Mouse (Mus musculus) granulocyte monocyte progenitor cell, adult 5-6 weeks (primary cell): ENCODE measurements around the gene Sec14l4. TPM values are rescaled to one million over a fixed set of nuclear protein-coding genes. Genes with fewer than 3 reads are reported as not detected.

ENCODE experiments used
- ATAC-seq: replicated peaks from 2 replicates; pipeline ENCODE4 v1.8.0; 2016; ENCODE audit warnings: mild to moderate bottlenecking, moderate TSS enrichment, inconsistent platforms; ENCODE audit not compliant: poor library complexity, severe bottlenecking
- total RNA-seq, 2 experiments: library from RNA; stranded (forward) in 1 of 2; stranded (reverse) in 1 of 2; fragments of 200-712, 200-1000 nt in 1 of 2; fragments of >200 nt in 1 of 2; fragmentation: Nextera tagmentation in 1 of 2; gene quantifications; 2 replicates each; pipeline ENCODE4 v1.2.3; 2014 to 2017

Gene Sec14l4
- total RNA-seq, 2 experiments from 2014 or later = not detected

DNA sequence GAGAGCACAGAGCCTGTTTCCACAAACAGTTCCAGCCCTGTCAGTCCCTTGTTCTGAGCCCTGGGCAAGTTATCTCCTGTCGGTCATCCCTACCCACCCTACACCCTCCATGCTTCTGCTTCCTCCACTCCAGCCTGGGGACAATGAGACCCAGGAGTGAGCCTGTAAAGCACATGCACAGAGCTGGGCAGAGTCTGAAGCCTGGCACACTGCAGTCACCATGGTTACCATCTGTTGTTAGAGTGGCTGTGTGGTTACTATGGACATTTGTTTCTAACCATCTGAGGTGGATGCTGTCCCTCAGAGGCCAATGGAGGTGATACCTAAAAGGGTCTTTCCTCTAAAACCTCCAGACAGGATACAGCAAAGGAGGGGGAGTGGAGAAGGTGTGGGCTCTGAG, 38.4 kb downstream of the Sec14l4 start:
- no peak for ATAC-seq

DNA sequence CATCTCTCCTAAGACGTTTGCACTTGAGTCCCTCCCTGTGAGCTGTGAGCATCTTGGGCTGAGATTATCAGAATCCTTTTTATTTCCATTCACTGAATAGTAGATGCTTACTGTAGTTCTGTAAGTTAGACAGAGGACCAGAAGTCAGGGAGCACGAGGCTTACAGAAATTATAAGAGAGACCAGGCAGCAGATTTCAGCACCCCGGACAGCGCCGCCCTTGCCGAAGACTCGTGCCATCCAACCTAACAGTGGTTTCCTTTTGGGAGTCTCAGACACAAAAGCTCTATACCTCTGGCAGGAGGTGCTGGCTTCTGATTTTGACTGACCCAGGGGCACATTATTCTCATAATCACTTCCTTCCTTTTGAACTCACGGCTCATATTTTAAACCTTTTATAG, 45.4 kb downstream of the Sec14l4 start:
- ATAC-seq = peak; percentile 58; the same call in 1 of the 2 replicates

DNA sequence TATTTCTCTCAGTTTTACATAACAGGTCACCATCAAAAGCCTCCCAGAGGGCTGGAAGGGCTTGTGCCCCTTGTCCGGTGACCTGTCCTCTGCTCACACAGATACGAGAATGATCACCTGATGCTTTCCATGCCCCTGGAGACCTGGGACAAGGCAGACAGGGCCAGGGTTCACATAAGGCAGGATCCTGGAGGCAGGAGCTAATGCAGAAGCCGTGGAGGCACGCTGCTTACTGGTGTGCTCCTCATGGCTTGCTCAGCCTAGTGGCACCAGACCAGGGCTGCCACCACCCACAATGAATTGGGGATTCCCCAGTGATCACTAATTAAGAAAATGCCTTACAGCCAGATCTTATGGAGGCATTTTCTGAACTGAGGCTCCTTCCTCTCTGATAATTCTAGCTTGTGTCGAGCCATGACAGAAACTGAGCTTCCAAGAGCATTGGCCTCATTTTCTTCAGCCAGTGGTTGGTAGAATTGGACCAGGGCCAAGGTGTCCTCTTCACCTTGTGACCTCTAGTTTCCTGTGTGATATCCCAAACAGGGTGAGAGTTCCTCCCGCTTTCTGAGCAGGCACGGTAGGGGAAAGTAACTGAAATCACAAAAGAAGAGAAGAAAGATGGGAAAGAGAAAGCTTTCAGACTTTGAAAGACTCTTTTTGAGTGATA, 47.1 kb downstream of the Sec14l4 start:
- ATAC-seq = no peak

DNA sequence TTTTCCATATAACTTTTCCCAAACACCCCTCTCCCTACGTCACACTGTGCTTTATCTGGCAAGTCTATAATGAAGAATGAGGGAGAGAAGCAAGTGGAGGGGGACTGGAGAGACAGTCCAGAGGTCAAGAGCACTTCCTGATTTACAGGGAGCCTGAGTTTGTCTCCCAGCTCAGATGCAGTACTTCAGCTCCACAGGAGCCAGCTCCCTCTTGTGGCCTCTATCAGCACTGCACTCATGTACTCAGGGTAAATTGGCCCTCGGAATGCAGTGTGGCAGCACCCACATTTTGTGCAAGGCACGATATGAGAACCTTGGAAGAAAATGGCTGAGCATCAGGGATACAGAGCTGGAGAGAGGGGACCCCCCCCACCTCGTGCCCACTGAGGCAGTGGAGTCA, 49.0 kb downstream of the Sec14l4 start:
- peak; percentile 90 for ATAC-seq

DNA sequence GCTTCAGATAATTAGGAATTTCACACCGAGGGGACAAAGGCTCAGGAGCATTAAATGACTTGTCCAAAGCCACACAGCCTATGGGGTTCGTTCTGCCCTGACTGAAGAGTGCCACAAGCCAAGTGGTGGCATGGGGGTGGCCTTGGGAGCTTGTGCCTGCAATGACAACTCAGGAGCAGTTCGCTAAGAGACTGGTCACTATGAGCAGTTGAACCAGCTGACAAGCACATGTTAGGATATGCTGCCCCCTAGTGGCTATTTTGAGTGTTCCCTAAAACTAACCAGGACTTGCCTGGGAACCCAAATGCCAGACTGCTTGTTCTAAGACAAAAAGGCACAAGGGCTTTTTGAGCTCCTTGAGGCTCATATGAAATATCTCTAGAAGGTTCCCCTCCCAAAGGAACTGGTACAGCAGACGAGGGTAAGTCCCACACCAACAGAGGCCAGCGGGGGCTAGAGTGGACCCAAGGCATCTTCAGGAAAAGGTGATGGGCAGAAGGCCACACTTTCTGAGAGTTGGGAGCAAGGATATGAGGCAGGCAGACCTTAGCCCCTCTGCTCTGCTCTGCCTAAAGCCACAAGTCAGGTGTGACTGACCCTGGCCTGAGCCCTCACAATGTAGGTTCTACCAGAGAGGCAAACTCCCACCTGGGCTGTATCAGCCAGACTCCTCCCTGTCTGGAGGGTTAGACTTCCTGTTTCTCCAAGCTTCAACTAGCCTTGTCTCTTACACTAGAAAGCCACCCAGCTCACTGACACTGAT, 52.2 kb downstream of the Sec14l4 start:
- peak; percentile 63; the same call in 1 of the 2 replicates for ATAC-seq

DNA sequence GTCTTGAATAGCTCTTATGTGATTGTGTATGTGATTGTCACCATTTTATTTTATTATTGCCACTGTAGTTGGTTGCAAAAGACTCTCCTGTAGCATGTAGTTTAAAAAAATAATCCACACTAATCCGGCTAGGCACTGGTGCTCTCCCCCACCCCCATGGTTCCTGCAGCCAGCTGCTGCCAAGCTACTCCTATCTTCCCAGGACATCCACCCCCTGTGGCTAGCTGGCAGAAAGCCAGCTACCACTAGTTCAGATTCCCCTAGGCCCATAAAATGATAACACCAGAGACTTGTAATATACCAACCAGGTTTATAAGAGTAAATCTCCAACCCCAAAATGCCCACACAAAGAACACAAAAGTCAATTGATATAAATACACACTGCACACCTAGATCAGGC, 55.0 kb downstream of the Sec14l4 start:
- ATAC-seq = no peak

DNA sequence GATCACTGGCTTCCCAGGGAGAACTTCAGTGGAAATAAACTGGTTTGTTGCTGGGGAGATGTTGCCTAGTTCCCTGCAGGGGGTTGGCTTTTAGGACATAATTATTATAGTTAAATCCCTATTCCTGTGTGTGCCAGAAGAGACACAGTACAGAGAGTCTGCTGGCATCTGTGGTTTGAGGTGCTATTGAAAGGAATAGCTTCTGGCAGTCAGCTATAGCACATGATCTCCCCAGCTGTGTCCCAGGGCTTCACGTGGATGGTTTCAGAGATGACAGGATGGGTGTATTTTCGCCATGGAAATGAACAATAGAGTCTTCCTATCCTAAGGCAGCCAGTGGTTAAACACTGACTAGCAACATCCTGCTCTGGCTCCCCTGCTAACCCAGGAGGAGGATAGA, 56.0 kb downstream of the Sec14l4 start:
- ATAC-seq = no peak

- ATAC-seq = no peak
Observed at GRCm38 (mm10) chr11:4093459-4094377, 62.5 kb downstream of the Sec14l4 start.

GRCm38 (mm10) chr11:4094378-4095170, 63.3 kb downstream of the Sec14l4 start:
- peak; percentile 33 for ATAC-seq

GRCm38 (mm10) chr11:4095171-4096053, 64.2 kb downstream of the Sec14l4 start, which contains the start of gene Mtfp1:
Gene Mtfp1 (minus strand): TSS chr11:4095445.
- peak; percentile 21 for ATAC-seq

DNA sequence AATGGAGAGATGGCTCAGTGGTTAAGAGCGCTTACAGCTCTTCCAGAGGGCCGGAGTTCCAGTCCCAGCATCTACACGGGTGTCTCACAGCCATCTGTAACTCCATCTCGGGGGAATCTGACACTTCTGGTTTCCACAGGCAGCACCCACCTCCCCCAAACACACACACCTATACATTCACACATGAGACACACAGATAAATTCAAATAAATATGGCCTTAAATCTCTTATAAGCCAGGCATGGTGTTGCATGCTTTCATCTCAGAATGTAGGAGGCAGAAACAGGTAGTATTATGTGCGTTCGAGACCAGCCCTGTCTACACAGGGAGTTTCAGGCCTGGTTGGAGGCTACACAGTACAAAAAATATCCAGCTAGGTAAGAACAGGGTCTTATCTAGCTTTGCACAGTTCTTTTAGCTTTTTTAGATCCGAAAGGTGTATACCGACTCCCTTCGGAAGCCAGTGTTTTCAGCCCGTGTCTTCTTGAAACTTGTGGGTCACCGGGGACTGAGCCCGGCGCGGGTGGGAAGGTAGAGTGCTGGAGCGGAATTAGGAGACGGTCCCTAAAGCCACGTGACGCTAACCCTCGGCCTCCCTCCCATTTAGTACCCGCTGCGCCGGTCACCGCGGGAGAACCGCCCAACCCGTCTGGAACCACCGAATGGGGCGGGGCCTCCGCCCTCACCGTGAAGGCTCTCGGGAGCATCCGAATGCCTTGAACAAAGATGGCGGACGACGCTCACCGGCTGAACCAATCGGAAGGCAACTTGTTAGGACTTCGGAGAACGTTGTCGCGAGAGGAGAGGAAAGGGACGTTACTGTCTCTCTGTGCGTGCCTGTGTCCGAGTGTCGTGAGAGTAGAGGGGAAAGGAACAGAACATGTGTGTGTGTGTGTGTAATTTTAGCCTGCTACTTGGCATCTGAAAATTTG, 65.1 kb downstream of the Sec14l4 start:
- peak; percentile 90 for ATAC-seq

GRCm38 (mm10) chr11:4097091-4097621, 65.9 kb downstream of the Sec14l4 start:
- ATAC-seq = no peak

Other genes starting within 250 kb of the Sec14l4 start
- gene Osbp2, start 167.6 kb upstream of the Sec14l4 start, total RNA-seq (2014; fragmentation: Nextera tagmentation) = 0.19 TPM in 1 of 2 replicates, not detected in the other
- gene Osbp2, start 167.6 kb upstream of the Sec14l4 start, total RNA-seq (2017) = not detected in 2 replicates
- gene 4921536K21Rik, start 136.4 kb upstream of the Sec14l4 start, total RNA-seq (2014; fragmentation: Nextera tagmentation) = not detected in 2 replicates
- not detected in 2 replicates for gene 4921536K21Rik, start 136.4 kb upstream of the Sec14l4 start, total RNA-seq (2017)
- gene Dusp18, start 136.2 kb upstream of the Sec14l4 start, total RNA-seq (2014; fragmentation: Nextera tagmentation) = 0.39 and 1.7 TPM in 2 replicates
- 0.60 and 0.67 TPM in 2 replicates for gene Dusp18, start 136.2 kb upstream of the Sec14l4 start, total RNA-seq (2017)
- 1.2 and 2.1 TPM in 2 replicates for gene Slc35e4, start 116.8 kb upstream of the Sec14l4 start, total RNA-seq (2014; fragmentation: Nextera tagmentation)
- gene Slc35e4, start 116.8 kb upstream of the Sec14l4 start, total RNA-seq (2017) = 2.4 and 2.8 TPM in 2 replicates
- gene Tcn2, start 99.3 kb upstream of the Sec14l4 start, total RNA-seq (2014; fragmentation: Nextera tagmentation) = 69.5 and 77.3 TPM in 2 replicates
- gene Tcn2, start 99.3 kb upstream of the Sec14l4 start, total RNA-seq (2017) = 46.0 and 51.7 TPM in 2 replicates
- 69.2 and 87.0 TPM in 2 replicates for gene Pes1, start 67.5 kb upstream of the Sec14l4 start, total RNA-seq (2014; fragmentation: Nextera tagmentation)
- gene Pes1, start 67.5 kb upstream of the Sec14l4 start, total RNA-seq (2017) = 124 and 182 TPM in 2 replicates
- not detected in 2 replicates for gene 4930556J24Rik, start 54.7 kb upstream of the Sec14l4 start, total RNA-seq (2014; fragmentation: Nextera tagmentation)
- gene 4930556J24Rik, start 54.7 kb upstream of the Sec14l4 start, total RNA-seq (2017) = not detected in 2 replicates
- 0.21 and 1.3 TPM in 2 replicates for gene Gal3st1, start 47.8 kb upstream of the Sec14l4 start, total RNA-seq (2014; fragmentation: Nextera tagmentation)
- gene Gal3st1, start 47.8 kb upstream of the Sec14l4 start, total RNA-seq (2017) = 0.62 and 1.0 TPM in 2 replicates
- not detected in 2 replicates for gene Sec14l3, start 33.4 kb downstream of the Sec14l4 start, total RNA-seq (2014; fragmentation: Nextera tagmentation)
- not detected in 2 replicates for gene Sec14l3, start 33.4 kb downstream of the Sec14l4 start, total RNA-seq (2017)
- gene Mtfp1, start 64.0 kb downstream of the Sec14l4 start, total RNA-seq (2014; fragmentation: Nextera tagmentation) = 9.9 and 11.1 TPM in 2 replicates
- gene Mtfp1, start 64.0 kb downstream of the Sec14l4 start, total RNA-seq (2017) = 8.7 and 13.3 TPM in 2 replicates
- not detected in 2 replicates for gene Sec14l2, start 92.0 kb downstream of the Sec14l4 start, total RNA-seq (2014; fragmentation: Nextera tagmentation)
- not detected in 2 replicates for gene Sec14l2, start 92.0 kb downstream of the Sec14l4 start, total RNA-seq (2017)
- 10.5 and 13.1 TPM in 2 replicates for gene Rnf215, start 103.7 kb downstream of the Sec14l4 start, total RNA-seq (2014; fragmentation: Nextera tagmentation)
- 6.6 and 7.8 TPM in 2 replicates for gene Rnf215, start 103.7 kb downstream of the Sec14l4 start, total RNA-seq (2017)
- 0.28 and 0.73 TPM in 2 replicates for gene Ccdc157, start 128.8 kb downstream of the Sec14l4 start, total RNA-seq (2014; fragmentation: Nextera tagmentation)
- gene Ccdc157, start 128.8 kb downstream of the Sec14l4 start, total RNA-seq (2017) = 0.21 and 0.69 TPM in 2 replicates
- 65.9 and 92.2 TPM in 2 replicates for gene Sf3a1, start 128.9 kb downstream of the Sec14l4 start, total RNA-seq (2014; fragmentation: Nextera tagmentation)
- 31.2 and 35.6 TPM in 2 replicates for gene Sf3a1, start 128.9 kb downstream of the Sec14l4 start, total RNA-seq (2017)
- gene Tbc1d10a, start 155.3 kb downstream of the Sec14l4 start, total RNA-seq (2014; fragmentation: Nextera tagmentation) = 2.9 and 5.2 TPM in 2 replicates
- 5.4 and 9.7 TPM in 2 replicates for gene Tbc1d10a, start 155.3 kb downstream of the Sec14l4 start, total RNA-seq (2017)
- gene Castor1, start 186.8 kb downstream of the Sec14l4 start, total RNA-seq (2014; fragmentation: Nextera tagmentation) = not detected in 2 replicates
- gene Castor1, start 186.8 kb downstream of the Sec14l4 start, total RNA-seq (2017) = 0.10 TPM in 1 of 2 replicates, not detected in the other
- 6.4 and 10.8 TPM in 2 replicates for gene Osm, start 205.0 kb downstream of the Sec14l4 start, total RNA-seq (2014; fragmentation: Nextera tagmentation)
- 16.6 and 18.9 TPM in 2 replicates for gene Osm, start 205.0 kb downstream of the Sec14l4 start, total RNA-seq (2017)
- 0.38 and 0.56 TPM in 2 replicates for gene Lif, start 226.1 kb downstream of the Sec14l4 start, total RNA-seq (2014; fragmentation: Nextera tagmentation)
- 0.86 and 1.2 TPM in 2 replicates for gene Lif, start 226.1 kb downstream of the Sec14l4 start, total RNA-seq (2017)